Mouse (Mus musculus) lung, adult 2 months (tissue): ENCODE results near the gene Igf2bp3. TPM values are rescaled to one million over a fixed set of nuclear protein-coding genes. Genes with fewer than 3 reads are reported as not detected.

ENCODE experiments used
- DNase-seq: peaks from one replicate; pipeline ENCODE4 v3.0.0; 2022
- H3K4me1 ChIP-seq: fragments of 200-500 bp; 2 replicates; pipeline ENCODE4 v1.6.1; 2011; ENCODE audit warnings: low read length; ENCODE audit not compliant: control insufficient read depth, insufficient read depth
- H3K4me3 ChIP-seq: fragments of 200-500 bp; replicated peaks from 2 replicates; pipeline ENCODE3; 2011; ENCODE audit warnings: low read depth, mild to moderate bottlenecking, control low read depth, low read length; ENCODE audit errors: extremely low read depth
- CTCF ChIP-seq: fragments of 200-500 bp; IDR thresholded peaks from 2 replicates; pipeline ENCODE4 v1.5.1; 2011; ENCODE audit warnings: mild to moderate bottlenecking, low read length, control low read depth; ENCODE audit not compliant: insufficient read depth
- POLR2A ChIP-seq: fragments of 200-500 bp; IDR thresholded peaks from 2 replicates; pipeline ENCODE4 v1.6.1; 2011; ENCODE audit warnings: low read depth, mild to moderate bottlenecking, control low read depth, low read length, borderline replicate concordance; ENCODE audit errors: extremely low read depth
- WGBS: fragments of 180-500 bp; shearing (Covaris S2); methylation state at CpG from one replicate; pipeline ENCODE4 v1.1.7; 2018; 5-methylcytosine and 5-hydroxymethylcytosine counted together
- polyA plus RNA-seq: library from polyadenylated mRNA; depleted of rRNA; stranded (reverse); fragments of >200 nt; gene quantifications from 2 replicates; pipeline ENCODE4 v1.2.3, GENCODE M21; 2012

Gene Igf2bp3
- polyA plus RNA-seq, 1 experiment: 0.07 TPM

DNA sequence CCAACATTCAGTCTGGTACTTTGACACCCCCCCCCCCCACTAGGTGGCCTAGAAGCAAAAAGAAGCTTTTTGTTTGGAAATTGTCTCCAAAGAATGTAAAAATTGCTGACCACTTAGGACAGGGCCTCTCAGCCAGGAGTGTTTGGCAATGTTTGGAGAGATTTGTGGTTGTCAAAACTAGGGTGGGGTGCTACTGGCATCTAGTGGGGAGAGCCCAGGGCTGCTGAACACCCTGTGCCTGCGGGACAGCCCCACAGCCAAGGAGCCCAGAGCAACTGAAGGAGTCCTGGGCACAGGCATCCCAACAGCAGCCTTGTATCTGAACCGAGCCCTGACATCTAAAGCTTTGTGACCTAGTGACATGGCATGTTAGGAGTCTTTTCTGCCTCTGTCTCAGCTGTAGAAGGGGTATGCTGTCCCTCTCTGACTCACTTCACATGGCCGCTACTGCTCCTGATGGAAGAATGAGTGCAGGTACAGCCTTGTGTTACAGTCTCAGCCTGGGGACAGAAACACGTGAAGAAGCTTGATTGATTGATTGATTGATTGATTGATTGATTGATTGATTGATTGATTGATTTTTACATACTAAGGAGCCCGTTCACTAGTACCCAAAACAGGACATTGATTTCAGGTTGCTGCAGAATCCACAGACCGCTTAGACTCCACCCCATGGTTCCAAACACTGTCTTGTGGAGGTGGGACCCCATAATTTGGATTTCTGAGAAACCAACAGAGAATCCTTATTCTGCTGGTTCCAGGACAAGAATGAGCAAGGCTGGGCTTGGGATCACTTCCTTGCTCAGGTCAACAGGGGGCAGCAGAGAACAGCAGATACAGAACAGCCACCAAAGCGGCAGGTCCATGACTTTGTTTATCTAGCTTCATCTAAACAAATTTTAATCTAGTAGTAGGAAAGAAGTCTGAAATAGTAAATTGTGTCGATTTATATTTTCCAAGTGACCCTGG, 157.4 kb downstream of the Igf2bp3 start:
- H3K4me1 ChIP-seq: no peaks in the 10 kb centered on the region
- WGBS: 32% methylated on average over 8 of the region's 8 CpGs
- no peak overlapping the region for H3K4me3 ChIP-seq
- DNase-seq: peak; percentile 66
- no peak for TF ChIP-seq POLR2A
- TF ChIP-seq CTCF: peak; percentile 96

DNA sequence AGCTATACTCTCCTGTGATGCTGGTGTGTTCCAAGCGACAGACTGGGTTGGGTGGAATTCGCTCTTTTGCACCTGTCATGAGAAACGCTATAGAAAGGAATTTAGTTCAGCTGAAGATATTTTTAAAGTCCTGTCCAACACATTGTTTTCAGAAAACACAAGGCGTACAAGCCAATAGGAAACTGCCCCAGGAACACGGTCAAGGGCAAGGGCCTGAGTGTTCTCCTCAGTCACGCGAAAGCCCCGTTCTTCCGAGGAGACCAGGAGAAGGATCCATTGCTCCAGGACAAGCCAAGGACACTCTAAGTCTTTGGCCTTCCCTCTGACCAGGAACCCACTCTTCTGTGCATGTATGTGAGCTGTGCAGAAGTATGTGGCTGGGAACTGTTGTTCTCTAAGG, 158.7 kb downstream of the Igf2bp3 start:
- no peaks in the 10 kb centered on the region for H3K4me1 ChIP-seq
- no peak overlapping the region for H3K4me3 ChIP-seq
- TF ChIP-seq CTCF (no peak), POLR2A (no peak)
- 80% methylated on average over 9 of the region's 9 CpGs for WGBS
- no peak for DNase-seq

DNA sequence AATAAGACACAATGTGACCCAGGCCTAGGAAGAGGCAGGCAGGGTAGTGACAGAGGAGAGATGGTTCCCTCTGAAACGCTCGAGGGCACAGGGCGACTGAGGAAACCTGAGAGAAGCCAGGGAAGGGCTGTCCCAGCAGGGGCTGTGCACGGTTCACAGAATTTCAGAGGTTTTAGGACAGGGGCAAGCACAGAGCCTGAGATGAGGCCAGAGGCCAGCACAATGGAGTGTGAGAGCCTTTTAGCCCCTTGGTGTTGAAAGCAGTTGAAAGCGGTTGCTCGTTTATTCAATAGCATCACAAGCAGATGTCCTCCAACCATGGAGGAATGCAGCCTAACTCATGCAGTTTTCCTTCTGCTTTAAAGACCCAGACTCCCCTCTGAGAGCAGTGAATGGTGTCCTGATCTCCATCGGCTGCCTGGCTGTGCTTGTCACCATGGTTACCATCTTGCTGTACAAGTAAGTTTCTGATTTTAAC, 159.5 kb downstream of the Igf2bp3 start:
- no peak overlapping the region for H3K4me3 ChIP-seq
- no peaks in the 10 kb centered on the region for H3K4me1 ChIP-seq
- TF ChIP-seq POLR2A (no peak), CTCF (no peak)
- no peak for DNase-seq
- 38% methylated on average over 7 of the region's 7 CpGs for WGBS

DNA sequence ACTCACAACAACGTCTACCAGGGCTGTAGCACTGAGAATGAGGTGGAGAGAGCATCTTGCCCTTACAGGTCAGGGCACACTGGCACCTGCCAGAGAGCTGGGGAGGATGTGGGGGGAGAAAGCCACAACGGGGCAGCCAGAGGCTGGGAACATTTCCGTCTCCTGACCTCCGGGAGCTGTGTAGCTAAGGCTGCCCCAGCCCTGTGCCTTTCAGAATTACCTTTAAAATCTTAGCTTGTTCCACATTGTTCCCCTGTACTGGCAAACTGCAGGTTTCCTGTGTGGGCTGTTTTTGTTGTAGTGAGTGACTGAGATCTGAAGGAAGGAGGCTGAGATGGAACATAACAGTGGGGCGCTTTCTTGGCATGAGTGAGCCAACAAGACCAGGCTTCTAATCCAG, 162.6 kb downstream of the Igf2bp3 start:
- 46% methylated on average over 5 of the region's 5 CpGs for WGBS
- TF ChIP-seq CTCF: no peak
- no peak for TF ChIP-seq POLR2A
- no peak for DNase-seq
- Histone ChIP-seq H3K4me1 (no peaks in the 10 kb centered on the region), H3K4me3 (no peak overlapping the region)

DNA sequence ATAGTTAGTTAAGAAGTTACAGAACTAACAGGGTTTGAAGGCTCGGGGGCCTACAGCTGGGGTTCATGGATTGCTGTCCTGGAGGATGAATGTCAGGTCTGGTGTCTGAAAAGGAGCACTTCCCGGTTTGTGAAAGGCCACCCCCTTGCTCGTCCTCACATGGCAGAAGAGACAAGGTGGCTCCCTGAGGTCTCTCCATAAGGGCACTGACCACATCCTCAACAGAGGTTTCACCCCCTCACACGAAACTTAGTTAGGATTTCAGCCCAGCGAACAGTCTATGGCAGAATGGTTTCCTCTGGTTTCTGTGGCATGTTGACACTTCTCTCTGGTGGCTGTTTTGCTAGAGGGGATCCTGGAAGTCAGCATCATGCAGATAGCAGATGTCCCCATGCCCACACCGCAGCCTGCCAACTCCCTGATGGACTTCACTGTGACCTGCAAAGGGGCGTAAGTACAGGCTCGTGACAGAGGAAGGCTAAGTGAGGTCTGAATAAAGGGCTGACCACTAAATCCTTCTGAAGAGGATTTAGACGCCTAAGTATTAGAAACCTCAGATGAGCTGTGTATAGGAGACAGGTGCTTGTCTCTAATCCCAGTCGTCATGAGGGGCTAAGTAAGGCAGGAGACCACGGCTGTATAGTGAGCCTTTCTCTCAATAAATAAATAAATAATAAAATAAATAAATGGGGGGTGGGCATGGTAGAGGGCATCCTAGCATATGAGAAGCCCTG, 163.9 kb downstream of the Igf2bp3 start:
- WGBS: 68% methylated on average over 11 of the region's 11 CpGs

DNA sequence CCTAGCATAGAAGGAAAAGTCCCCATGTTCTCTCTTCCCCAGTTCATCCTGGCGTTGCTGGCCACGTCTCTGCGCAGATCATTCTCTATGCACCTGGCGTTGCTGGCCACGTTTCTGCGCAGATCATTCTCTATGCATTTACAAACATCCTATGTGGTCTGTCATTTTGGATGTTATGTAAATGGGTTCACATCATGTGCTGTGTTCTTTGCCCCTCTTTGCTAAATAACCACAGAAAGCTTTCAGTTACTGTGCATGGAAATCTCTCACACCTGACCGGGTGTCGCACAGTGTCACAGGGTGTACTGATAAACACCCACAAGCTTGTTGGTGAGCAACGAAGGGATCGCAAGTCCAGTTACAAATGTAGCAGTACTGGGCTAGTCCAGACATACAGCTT, 166.4 kb downstream of the Igf2bp3 start:
- no peaks in the 10 kb centered on the region for H3K4me1 ChIP-seq
- TF ChIP-seq CTCF (no peak), POLR2A (no peak)
- no peak for DNase-seq
- 85% methylated on average over 10 of the region's 10 CpGs for WGBS
- H3K4me3 ChIP-seq: no peak overlapping the region

More for the DNA sequence above, 163.9 kb downstream of the Igf2bp3 start:
- H3K4me1 ChIP-seq: no peaks in the 10 kb centered on the region
- TF ChIP-seq POLR2A (no peak), CTCF (no peak)
- no peak for DNase-seq
- H3K4me3 ChIP-seq: no peak overlapping the region

DNA sequence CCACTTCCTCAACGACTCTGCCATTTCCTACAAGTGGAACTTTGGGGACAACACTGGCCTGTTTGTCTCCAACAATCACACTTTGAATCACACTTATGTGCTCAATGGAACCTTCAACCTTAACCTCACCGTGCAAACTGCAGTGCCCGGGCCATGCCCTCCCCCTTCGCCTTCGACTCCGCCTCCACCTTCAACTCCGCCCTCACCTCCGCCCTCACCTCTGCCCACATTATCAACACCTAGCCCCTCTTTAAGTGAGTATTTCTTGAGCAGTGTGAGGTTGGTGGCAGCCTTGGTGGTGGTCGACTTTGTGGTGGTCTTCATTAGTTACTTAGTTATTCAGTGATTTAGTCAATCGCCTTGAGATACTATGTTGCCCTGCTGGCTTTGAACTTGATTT, 166.9 kb downstream of the Igf2bp3 start:
- Histone ChIP-seq H3K4me1 (no peaks in the 10 kb centered on the region), H3K4me3 (no peak overlapping the region)
- TF ChIP-seq POLR2A (no peak), CTCF (no peak)
- DNase-seq: no peak
- WGBS: 66% methylated on average over 10 of the region's 10 CpGs

DNA sequence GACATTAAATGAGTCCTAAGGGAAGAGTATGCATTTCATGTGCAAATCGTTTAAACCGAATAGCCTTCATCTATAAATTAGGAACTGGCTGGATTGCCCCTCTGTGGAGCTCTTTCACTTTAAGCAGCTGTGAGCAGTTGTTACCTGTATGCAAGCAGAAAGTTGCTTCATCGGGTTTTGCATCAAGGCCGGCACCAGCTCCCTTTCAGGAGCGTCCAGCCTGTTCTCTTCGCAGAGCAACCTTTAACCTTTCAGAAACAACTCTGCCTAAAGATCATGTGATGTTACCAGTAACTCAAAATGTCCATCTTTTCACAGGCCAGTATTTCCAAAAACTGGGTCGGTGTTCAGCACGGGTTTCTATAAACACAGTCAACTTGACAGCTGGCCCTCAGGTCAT, 167.8 kb downstream of the Igf2bp3 start:
- Histone ChIP-seq H3K4me1 (no peaks in the 10 kb centered on the region), H3K4me3 (no peak overlapping the region)
- 76% methylated on average over 8 of the region's 8 CpGs for WGBS
- TF ChIP-seq POLR2A (no peak), CTCF (no peak)
- no peak for DNase-seq

DNA sequence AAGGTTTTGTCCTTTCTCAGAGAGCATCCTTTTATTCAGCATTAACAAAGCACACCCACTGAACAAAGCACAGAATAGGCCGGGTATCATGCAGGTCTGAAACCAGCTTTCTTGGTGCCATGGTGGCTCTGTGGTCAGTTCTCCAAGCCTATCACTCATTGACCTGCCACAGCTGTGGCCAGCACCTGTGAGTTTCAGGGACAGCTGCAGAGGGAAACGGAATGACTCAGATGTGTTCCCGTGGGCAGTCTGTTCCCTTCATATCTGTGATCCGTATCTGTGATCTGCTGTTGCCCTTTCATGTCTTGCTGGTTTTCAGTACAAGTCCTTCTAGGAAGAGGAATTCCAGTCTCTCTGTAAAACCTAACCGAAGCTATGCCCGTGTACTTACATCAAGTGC, 168.3 kb downstream of the Igf2bp3 start:
- WGBS: 75% methylated on average over 6 of the region's 6 CpGs
- Histone ChIP-seq H3K4me3 (no peak overlapping the region), H3K4me1 (no peaks in the 10 kb centered on the region)
- DNase-seq: no peak
- no peak for TF ChIP-seq CTCF
- TF ChIP-seq POLR2A: no peak
